Mouse (Mus musculus) myocyte (in vitro differentiated cells): Measurements from ENCODE around the gene Btbd10. TPM values are rescaled to one million over a fixed set of nuclear protein-coding genes. Genes with fewer than 3 reads are reported as not detected.

ENCODE experiments used
- H3K27me3 ChIP-seq: one replicate; pipeline ENCODE4 v1.6.1; 2011; ENCODE audit not compliant: control insufficient read depth, insufficient read depth, insufficient read length
- H3K36me3 ChIP-seq: one replicate; pipeline ENCODE4 v1.6.1; 2011; ENCODE audit not compliant: control insufficient read depth, insufficient read depth
- H3K4me2 ChIP-seq: one replicate; pipeline ENCODE4 v1.6.1; 2011; ENCODE audit warnings: low read depth, control low read depth
- H3K4me3 ChIP-seq: one replicate; pipeline ENCODE4 v1.5.1; 2011; ENCODE audit warnings: mild to moderate bottlenecking, control low read depth, moderate library complexity
- H3K79me2 ChIP-seq: one replicate; pipeline ENCODE4 v1.6.1; 2011; ENCODE audit not compliant: control insufficient read depth, insufficient read depth
- H3ac ChIP-seq: one replicate; pipeline ENCODE4 v1.6.1; 2011; ENCODE audit not compliant: control insufficient read depth, insufficient read length
- CEBPB ChIP-seq: IDR thresholded peaks from 2 replicates; pipeline ENCODE4 v1.6.1; 2011; ENCODE audit warnings: mild to moderate bottlenecking, moderate library complexity; ENCODE audit not compliant: poor library complexity, insufficient read depth, severe bottlenecking
- E2F4 ChIP-seq: IDR thresholded peaks from one replicate; pipeline ENCODE4 v1.6.1; 2011; ENCODE audit warnings: mild to moderate bottlenecking, control low read depth, moderate library complexity; ENCODE audit not compliant: insufficient read depth
- MAX ChIP-seq: IDR thresholded peaks from one replicate; pipeline ENCODE4 v1.6.1; 2011; ENCODE audit warnings: low read depth, mild to moderate bottlenecking, control low read depth
- MYOD1 ChIP-seq, 3 experiments: IDR thresholded peaks; one replicate each; pipeline ENCODE4 v1.6.1; 2011; ENCODE audit warnings: control low read depth in 2 of 3, low read depth in 2 of 3, mild to moderate bottlenecking in 2 of 3, moderate library complexity in 1 of 3; ENCODE audit not compliant: insufficient read length in 2 of 3, control insufficient read depth in 1 of 3
- MYOG ChIP-seq, 3 experiments: IDR thresholded peaks; one replicate each; pipeline ENCODE4 v1.6.1; 2011; ENCODE audit warnings: control low read depth in 2 of 3, low read depth in 2 of 3, mild to moderate bottlenecking in 2 of 3; ENCODE audit not compliant: insufficient read length in 2 of 3, control insufficient read depth in 1 of 3, insufficient read depth in 1 of 3
- POLR2A ChIP-seq: IDR thresholded peaks from one replicate; pipeline ENCODE4 v1.6.1; 2011; ENCODE audit warnings: low read depth, mild to moderate bottlenecking, control low read depth, moderate library complexity; ENCODE audit not compliant: insufficient read length
- POLR2AphosphoS2 ChIP-seq: IDR thresholded peaks from one replicate; pipeline ENCODE4 v1.6.1; 2011; ENCODE audit warnings: low read depth, control low read depth; ENCODE audit not compliant: insufficient read length
- REST ChIP-seq: IDR thresholded peaks from one replicate; pipeline ENCODE4 v1.6.1; 2011; ENCODE audit warnings: mild to moderate bottlenecking, control low read depth, moderate library complexity; ENCODE audit not compliant: insufficient read depth, insufficient read length
- SRF ChIP-seq: IDR thresholded peaks from one replicate; pipeline ENCODE4 v1.6.1; 2011; ENCODE audit warnings: low read depth; ENCODE audit not compliant: control insufficient read depth, insufficient read length
- TCF12 ChIP-seq: IDR thresholded peaks from one replicate; pipeline ENCODE4 v1.6.1; 2011; ENCODE audit warnings: mild to moderate bottlenecking, control low read depth; ENCODE audit not compliant: poor library complexity, insufficient read depth, severe bottlenecking
- TCF3 ChIP-seq: IDR thresholded peaks from one replicate; pipeline ENCODE4 v1.6.1; 2011; ENCODE audit warnings: low read depth, control low read depth; ENCODE audit not compliant: insufficient read length
- USF1 ChIP-seq: IDR thresholded peaks from one replicate; pipeline ENCODE4 v1.6.1; 2011; ENCODE audit warnings: low read depth, mild to moderate bottlenecking, control low read depth, moderate library complexity
- polyA plus RNA-seq: library from polyadenylated mRNA; unstranded; fragments of >200 nt; fragmentation: generic; extraction: Trizol; gene quantifications from one replicate; pipeline ENCODE4 v1.2.1, GENCODE M21; 2012; ENCODE audit warnings: missing spikeins

Btbd10 gene
- polyA plus RNA-seq, 1 experiment = 8.0 TPM

GRCm38 (mm10) chr7:113291741-113292140, 77.5 kb downstream of the Btbd10 start:
- Histone ChIP-seq H3K79me2 (no peaks in the 10 kb centered on the region), H3K4me2 (no peak overlapping the region), H3K4me3 (no peak overlapping the region), H3ac (no peak overlapping the region), H3K36me3 (peaks cover 15% of the 10 kb centered on the region), H3K27me3 (no peaks in the 10 kb centered on the region)
- TF ChIP-seq MYOD1 (IDR thresholded peaks at IDR 0.05; ENCODE audit: control insufficient read depth in 1 of 3, insufficient read length in 2 of 3, low read depth in 2 of 3) (no peak), MAX (no peak), SRF (no peak), USF1 (no peak), MYOG (IDR thresholded peaks at IDR 0.05; ENCODE audit: control insufficient read depth in 1 of 3, insufficient read depth in 1 of 3, insufficient read length in 2 of 3, low read depth in 2 of 3) (no peak), TCF3 (no peak), POLR2A (no peak), REST (no peak), E2F4 (no peak), POLR2AphosphoS2 (no peak), CEBPB (no peak), TCF12 (no peak)

- H3K4me2 ChIP-seq = no peak overlapping the region
- H3ac ChIP-seq = no peak overlapping the region
- H3K27me3 ChIP-seq = no peaks in the 10 kb centered on the region
- H3K4me3 ChIP-seq = no peak overlapping the region
- H3K36me3 ChIP-seq = peaks cover 27% of the 10 kb centered on the region
- TF ChIP-seq REST (no peak), E2F4 (no peak), SRF (no peak), POLR2AphosphoS2 (no peak), TCF12 (no peak), CEBPB (no peak), TCF3 (no peak), MYOD1 (IDR thresholded peaks at IDR 0.05; ENCODE audit: control insufficient read depth in 1 of 3, insufficient read length in 2 of 3, low read depth in 2 of 3) (no peak), MYOG (IDR thresholded peaks at IDR 0.05; ENCODE audit: control insufficient read depth in 1 of 3, insufficient read depth in 1 of 3, insufficient read length in 2 of 3, low read depth in 2 of 3) (no peak)
- no peaks in the 10 kb centered on the region for H3K79me2 ChIP-seq
Measured at GRCm38 (mm10) chr7:113289211-113289610, 80.0 kb downstream of the Btbd10 start.

- no peak overlapping the region for H3K4me2 ChIP-seq
- no peaks in the 10 kb centered on the region for H3K27me3 ChIP-seq
- H3K79me2 ChIP-seq = no peaks in the 10 kb centered on the region
- TF ChIP-seq TCF3 (no peak), USF1 (no peak), SRF (no peak), POLR2AphosphoS2 (no peak), CEBPB (no peak), MYOD1 (IDR thresholded peaks at IDR 0.05; ENCODE audit: control insufficient read depth in 1 of 3, insufficient read length in 2 of 3, low read depth in 2 of 3) (no peak), MAX (no peak), REST (no peak), POLR2A (no peak), E2F4 (no peak), MYOG (IDR thresholded peaks at IDR 0.05; ENCODE audit: control insufficient read depth in 1 of 3, insufficient read depth in 1 of 3, insufficient read length in 2 of 3, low read depth in 2 of 3) (no peak), TCF12 (no peak)
- H3ac ChIP-seq = no peak overlapping the region
- peaks cover 29% of the 10 kb centered on the region for H3K36me3 ChIP-seq
- no peak overlapping the region for H3K4me3 ChIP-seq
Measured at GRCm38 (mm10) chr7:113285405-113285804, 83.8 kb downstream of the Btbd10 start.

GRCm38 (mm10) chr7:113279246-113279645, 89.9 kb downstream of the Btbd10 start:
- Histone ChIP-seq H3K36me3 (peaks cover 7% of the 10 kb centered on the region), H3K27me3 (no peaks in the 10 kb centered on the region), H3ac (no peak overlapping the region), H3K79me2 (no peaks in the 10 kb centered on the region), H3K4me2 (no peak overlapping the region), H3K4me3 (no peak overlapping the region)
- TF ChIP-seq SRF (no peak), TCF3 (no peak), TCF12 (no peak), REST (no peak), POLR2AphosphoS2 (no peak), CEBPB (no peak), E2F4 (no peak), USF1 (no peak), POLR2A (no peak), MYOG (IDR thresholded peaks at IDR 0.05; ENCODE audit: control insufficient read depth in 1 of 3, insufficient read depth in 1 of 3, insufficient read length in 2 of 3, low read depth in 2 of 3) (no peak), MAX (no peak), MYOD1 (IDR thresholded peaks at IDR 0.05; ENCODE audit: control insufficient read depth in 1 of 3, insufficient read length in 2 of 3, low read depth in 2 of 3) (no peak)

DNA sequence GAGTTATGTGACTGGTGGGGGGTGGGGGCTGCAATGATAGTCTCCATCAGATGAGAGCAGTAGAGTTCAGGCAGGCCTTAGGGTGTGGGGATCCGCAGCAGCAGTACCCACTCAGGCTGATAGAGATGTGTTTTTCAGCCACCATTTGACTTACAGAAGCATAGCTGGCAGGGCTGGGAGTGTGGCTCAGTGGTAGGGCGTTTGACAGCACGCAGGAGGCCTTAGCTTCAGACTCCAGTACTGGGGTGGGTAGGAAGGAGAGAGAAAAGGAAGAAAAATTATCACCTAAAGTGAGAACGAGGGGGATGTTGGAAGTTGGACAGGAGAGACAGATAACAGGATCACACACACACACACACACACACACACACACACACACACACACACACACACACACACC, 90.7 kb downstream of the Btbd10 start:
- Histone ChIP-seq H3K36me3 (peaks cover 7% of the 10 kb centered on the region), H3K27me3 (no peaks in the 10 kb centered on the region), H3ac (no peak overlapping the region), H3K4me3 (no peak overlapping the region), H3K79me2 (no peaks in the 10 kb centered on the region), H3K4me2 (no peak overlapping the region)
- TF ChIP-seq MAX = no peak
- no peak for TF ChIP-seq POLR2AphosphoS2
